Mouse (Mus musculus) cortical plate, adult 2 months (tissue): ENCODE measurements at regions not wholly inside any gene's neighbourhood (a gene's known extent, or its start where the extent isn't known, plus 50 kb on each side); places are given as distances from the start of the nearest gene placed in this dataset.

Experiments
- H3K27ac ChIP-seq: fragments of 200-500 bp; 2 replicates; pipeline ENCODE4 v1.5.1; 2012; ENCODE audit warnings: low read length, control low read depth, inconsistent platforms; ENCODE audit not compliant: insufficient read depth
- H3K4me1 ChIP-seq: fragments of 200-500 bp; 2 replicates; pipeline ENCODE4 v1.6.1; 2011; ENCODE audit warnings: low read length; ENCODE audit not compliant: control insufficient read depth, insufficient read depth
- H3K4me3 ChIP-seq: fragments of 200-500 bp; 2 replicates; pipeline ENCODE4 v1.5.1; 2011; ENCODE audit warnings: mild to moderate bottlenecking, low read length, control low read depth; ENCODE audit not compliant: insufficient read depth
- CTCF ChIP-seq: fragments of 200-500 bp; IDR thresholded peaks from 2 replicates; pipeline ENCODE4 v1.5.1; 2011; ENCODE audit warnings: mild to moderate bottlenecking, control low read depth, low read length; ENCODE audit not compliant: insufficient read depth; ENCODE audit errors: extremely low read depth
- POLR2A ChIP-seq: fragments of 200-500 bp; IDR thresholded peaks from 2 replicates; pipeline ENCODE4 v1.6.1; 2011; ENCODE audit warnings: mild to moderate bottlenecking, low read length, control low read depth; ENCODE audit not compliant: insufficient read depth; ENCODE audit errors: extremely low read depth

GRCm38 (mm10) chr3:156131598-156131997 lies 430.0 kb upstream of the Negr1 start:
- Histone ChIP-seq H3K27ac (no peak overlapping the region), H3K4me1 (no peaks in the 10 kb centered on the region), H3K4me3 (no peak overlapping the region)
- no peak for TF ChIP-seq CTCF

- TF ChIP-seq CTCF, result no peak
- no peak for TF ChIP-seq POLR2A
- H3K27ac ChIP-seq, result no peak overlapping the region
- H3K4me3 ChIP-seq, result no peak overlapping the region
- H3K4me1 ChIP-seq, result no peaks in the 10 kb centered on the region
Measured at GRCm38 (mm10) chr3:156141355-156141754, 420.2 kb upstream of the Negr1 start.

GRCm38 (mm10) chr3:156149322-156149721 lies 412.3 kb upstream of the Negr1 start:
- H3K4me3 ChIP-seq, result no peak overlapping the region
- no peak overlapping the region for H3K27ac ChIP-seq
- TF ChIP-seq POLR2A (no peak), CTCF (no peak)
- no peaks in the 10 kb centered on the region for H3K4me1 ChIP-seq

GRCm38 (mm10) chr3:156170076-156170475 lies 391.5 kb upstream of the Negr1 start:
- Histone ChIP-seq H3K27ac (no peak overlapping the region), H3K4me3 (no peak overlapping the region), H3K4me1 (no peaks in the 10 kb centered on the region)
- TF ChIP-seq CTCF (no peak), POLR2A (no peak)

GRCm38 (mm10) chr3:156198688-156199087 lies 362.9 kb upstream of the Negr1 start:
- no peak overlapping the region for H3K27ac ChIP-seq
- no peaks in the 10 kb centered on the region for H3K4me1 ChIP-seq
- TF ChIP-seq POLR2A (no peak), CTCF (no peak)
- H3K4me3 ChIP-seq, result no peak overlapping the region

GRCm38 (mm10) chr3:156199749-156200467 lies 361.7 kb upstream of the Negr1 start:
- H3K27ac ChIP-seq, result no peak overlapping the region
- no peaks in the 10 kb centered on the region for H3K4me1 ChIP-seq
- TF ChIP-seq CTCF, result no peak
- no peak for TF ChIP-seq POLR2A
- H3K4me3 ChIP-seq, result no peak overlapping the region

- Histone ChIP-seq H3K27ac (no peak overlapping the region), H3K4me1 (no peaks in the 10 kb centered on the region), H3K4me3 (no peak overlapping the region)
- no peak for TF ChIP-seq POLR2A
- TF ChIP-seq CTCF, result no peak
Measured at GRCm38 (mm10) chr3:156205246-156205645, 356.3 kb upstream of the Negr1 start.

- H3K27ac ChIP-seq, result no peak overlapping the region
- H3K4me3 ChIP-seq, result no peak overlapping the region
- H3K4me1 ChIP-seq, result no peaks in the 10 kb centered on the region
- TF ChIP-seq CTCF (no peak), POLR2A (no peak)
Measured at GRCm38 (mm10) chr3:156208420-156208819, 353.2 kb upstream of the Negr1 start.

GRCm38 (mm10) chr3:156210827-156211226 lies 350.8 kb upstream of the Negr1 start:
- TF ChIP-seq CTCF (no peak), POLR2A (no peak)
- Histone ChIP-seq H3K4me1 (no peaks in the 10 kb centered on the region), H3K27ac (no peak overlapping the region), H3K4me3 (no peak overlapping the region)

- Histone ChIP-seq H3K27ac (no peak overlapping the region), H3K4me1 (no peaks in the 10 kb centered on the region), H3K4me3 (no peak overlapping the region)
- TF ChIP-seq POLR2A (no peak), CTCF (no peak)
Measured at GRCm38 (mm10) chr3:156214823-156215222, 346.8 kb upstream of the Negr1 start.

- H3K4me1 ChIP-seq, result no peaks in the 10 kb centered on the region
- H3K4me3 ChIP-seq, result no peak overlapping the region
- TF ChIP-seq POLR2A (no peak), CTCF (no peak)
- no peak overlapping the region for H3K27ac ChIP-seq
Measured at GRCm38 (mm10) chr3:156232111-156232510, 329.5 kb upstream of the Negr1 start.
